Mouse (Mus musculus): ENCODE results near the gene C130060K24Rik. TPM values are rescaled to one million over a fixed set of nuclear protein-coding genes. Genes with fewer than 3 reads are reported as not detected.

Gene C130060K24Rik
- total RNA-seq (2021), result not detected

DNA sequence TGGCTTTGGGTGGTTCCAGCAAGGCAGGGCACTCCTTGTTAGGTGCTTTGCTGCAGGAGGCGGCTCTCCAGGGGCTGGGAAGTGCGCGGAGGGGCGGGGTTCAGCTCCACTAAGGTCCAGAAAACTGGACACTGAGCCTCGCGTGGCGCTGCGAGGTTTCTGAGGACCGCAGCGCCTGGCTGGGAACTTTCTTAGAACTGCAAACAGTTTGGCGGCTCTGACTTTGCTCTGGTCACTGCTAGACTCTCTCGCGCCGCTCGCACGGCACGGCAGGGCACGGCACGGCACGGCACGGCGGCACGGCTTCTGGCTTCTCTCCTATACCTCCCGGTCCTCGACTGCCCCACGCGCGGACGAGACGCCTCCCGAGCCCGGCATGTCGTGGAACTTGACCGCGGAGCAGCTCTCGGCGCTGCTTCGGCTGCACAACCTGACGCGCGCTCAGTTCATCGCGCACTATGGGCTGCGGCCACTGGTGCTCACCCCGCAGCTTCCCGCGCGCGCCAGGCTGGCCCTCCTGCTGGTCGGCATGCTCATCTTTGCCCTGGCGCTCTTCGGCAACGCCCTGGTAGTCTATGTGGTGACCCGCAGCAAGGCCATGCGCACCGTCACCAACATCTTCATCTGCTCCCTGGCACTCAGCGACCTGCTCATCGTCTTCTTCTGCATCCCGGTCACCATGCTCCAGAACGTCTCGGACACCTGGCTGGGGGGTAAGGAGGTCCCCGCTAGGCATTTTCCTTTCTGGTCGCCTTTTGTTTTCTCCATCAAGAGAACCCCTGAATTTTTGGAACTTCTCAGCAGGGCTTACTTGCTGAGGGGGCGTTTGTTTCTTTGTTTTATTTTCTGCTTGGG is at the start of gene C130060K24Rik:
Gene C130060K24Rik (plus strand): TSS at position 188 of the 855 bp plus-strand sequence.
- no peak for DNase-seq (ENCODE audit: low spot score)
- intact Hi-C loops (cut with DNase I), result no loop called here

DNA sequence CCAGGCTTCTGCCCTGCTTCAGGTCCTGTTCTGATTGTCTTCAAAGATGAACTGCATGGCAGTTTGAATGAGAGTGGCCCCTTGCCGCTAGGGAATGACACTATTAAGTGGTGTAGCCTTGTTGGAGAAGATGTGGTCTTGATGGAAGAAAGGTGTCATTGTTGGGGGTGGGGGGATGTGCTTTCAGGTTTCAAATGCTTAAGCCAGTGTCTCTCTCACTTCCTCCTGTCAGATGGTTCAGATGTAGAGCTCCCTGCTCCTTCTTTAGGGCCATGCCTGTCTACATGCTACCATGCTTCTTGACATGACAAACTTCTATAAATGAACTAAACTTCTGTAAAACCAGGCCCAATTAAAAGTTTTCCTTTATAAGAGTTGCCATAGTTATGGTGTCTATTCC is 46.7 kb upstream of the C130060K24Rik start:
- intact Hi-C loops (cut with DNase I), result no loop called here

GRCm38 (mm10) chr6:65339391-65339790 is 41.5 kb upstream of the C130060K24Rik start:
- intact Hi-C loops (cut with DNase I), result no loop called here
- no peak for DNase-seq (ENCODE audit: low spot score)

More for the DNA sequence above, 46.7 kb upstream of the C130060K24Rik start:
- no peak for DNase-seq (ENCODE audit: low spot score)

- DNase-seq (ENCODE audit: low spot score), result no peak
These were observed 39.5 kb upstream of the C130060K24Rik start for GRCm38 (mm10) chr6:65341360-65341759.

GRCm38 (mm10) chr6:65347736-65348135 is 33.2 kb upstream of the C130060K24Rik start:
- no peak for DNase-seq (ENCODE audit: low spot score)
- intact Hi-C loops (cut with DNase I), result no loop called here

More at GRCm38 (mm10) chr6:65341360-65341759, 39.5 kb upstream of the C130060K24Rik start:
- intact Hi-C loops (cut with DNase I), result no loop called here

GRCm38 (mm10) chr6:65348255-65348654 is 32.6 kb upstream of the C130060K24Rik start:
- intact Hi-C loops (cut with DNase I), result no loop called here
- DNase-seq (ENCODE audit: low spot score), result no peak

- DNase-seq (ENCODE audit: low spot score), result no peak
- intact Hi-C loops (cut with DNase I), result no loop called here
These were observed 29.3 kb upstream of the C130060K24Rik start for GRCm38 (mm10) chr6:65351622-65352021.

GRCm38 (mm10) chr6:65375918-65376317 is 5.0 kb upstream of the C130060K24Rik start:
- intact Hi-C loops (cut with DNase I), result no loop called here
- DNase-seq (ENCODE audit: low spot score), result no peak

- intact Hi-C loops (cut with DNase I), result no loop called here
These were observed 41.0 kb downstream of the C130060K24Rik start for GRCm38 (mm10) chr6:65421888-65422287.

DNA sequence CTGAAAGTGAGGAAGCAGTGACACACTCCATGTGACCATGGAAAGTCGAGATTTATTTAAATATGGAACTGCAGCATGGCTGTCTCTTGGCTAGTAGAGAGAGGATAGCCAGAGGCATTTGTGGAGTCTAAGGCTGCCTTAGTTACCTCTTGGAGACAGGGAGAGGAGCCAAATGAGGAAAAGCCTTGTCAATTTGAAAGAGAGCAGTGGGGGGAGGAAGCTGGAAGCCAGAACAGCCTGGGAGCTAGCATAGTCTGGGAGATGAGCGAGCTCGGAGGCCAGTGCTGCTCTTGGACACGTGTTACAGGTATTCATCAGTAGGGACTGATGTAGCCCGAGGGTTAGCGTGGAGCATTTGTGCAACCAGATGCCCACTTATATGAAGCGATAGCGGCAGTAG is 46.2 kb downstream of the C130060K24Rik start:
- intact Hi-C loops (cut with DNase I), result no loop called here
- no peak for DNase-seq (ENCODE audit: low spot score)

More at GRCm38 (mm10) chr6:65421888-65422287, 41.0 kb downstream of the C130060K24Rik start:
- DNase-seq (ENCODE audit: low spot score), result no peak

- intact Hi-C loops (cut with DNase I), result no loop called here
- DNase-seq (ENCODE audit: low spot score), result no peak
These were observed 52.3 kb downstream of the C130060K24Rik start for GRCm38 (mm10) chr6:65433159-65433558.

- DNase-seq (ENCODE audit: low spot score), result no peak
- intact Hi-C loops (cut with DNase I), result loop anchor here (1.0 kb wide), 1 partner anchor 327 kb away; no protein-coding TSS in a partner anchor
These were observed 72.6 kb downstream of the C130060K24Rik start for GRCm38 (mm10) chr6:65453465-65453864.

DNA sequence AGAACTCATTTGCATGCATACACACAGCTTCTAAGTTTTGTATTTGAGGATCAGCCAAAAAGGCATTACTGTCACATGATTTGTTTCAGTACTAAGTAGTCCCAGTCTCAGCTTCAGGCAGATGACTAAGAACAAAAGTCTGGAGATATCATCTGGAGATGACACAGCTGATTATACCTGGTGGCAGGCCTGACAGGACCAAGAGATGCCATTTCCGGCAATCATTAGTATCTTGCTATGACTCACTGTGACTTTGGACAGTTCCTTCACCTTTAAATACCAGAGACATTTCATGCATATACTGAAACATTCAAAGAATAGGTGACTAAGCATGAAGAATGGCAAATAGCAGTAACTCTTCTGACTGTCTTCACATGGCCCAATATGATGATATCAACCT is 84.4 kb downstream of the C130060K24Rik start:
- intact Hi-C loops (cut with DNase I), result no loop called here
- no peak for DNase-seq (ENCODE audit: low spot score)

DNA sequence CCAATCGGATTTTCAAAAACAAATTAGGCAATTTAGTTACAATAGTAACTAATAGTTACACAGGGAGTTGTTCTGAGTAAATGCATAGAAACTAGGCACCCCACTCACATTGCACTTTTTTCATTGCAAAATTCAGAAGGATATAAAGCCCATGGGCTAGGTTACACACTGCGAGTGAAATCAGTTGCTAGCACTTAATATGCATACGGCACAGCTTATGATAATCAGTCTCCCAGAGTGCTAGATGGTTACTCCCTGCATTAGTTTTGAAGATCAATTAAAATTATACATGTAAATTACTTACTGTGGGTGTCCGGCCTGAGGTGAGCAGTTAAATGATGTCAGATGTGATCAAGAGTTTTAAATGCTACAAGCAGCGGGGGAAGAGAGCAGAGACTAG is 89.4 kb downstream of the C130060K24Rik start:
- intact Hi-C loops (cut with DNase I), result no loop called here
- DNase-seq (ENCODE audit: low spot score), result no peak

GRCm38 (mm10) chr6:65472455-65472854 is 91.5 kb downstream of the C130060K24Rik start:
- intact Hi-C loops (cut with DNase I), result no loop called here
- no peak for DNase-seq (ENCODE audit: low spot score)

DNA sequence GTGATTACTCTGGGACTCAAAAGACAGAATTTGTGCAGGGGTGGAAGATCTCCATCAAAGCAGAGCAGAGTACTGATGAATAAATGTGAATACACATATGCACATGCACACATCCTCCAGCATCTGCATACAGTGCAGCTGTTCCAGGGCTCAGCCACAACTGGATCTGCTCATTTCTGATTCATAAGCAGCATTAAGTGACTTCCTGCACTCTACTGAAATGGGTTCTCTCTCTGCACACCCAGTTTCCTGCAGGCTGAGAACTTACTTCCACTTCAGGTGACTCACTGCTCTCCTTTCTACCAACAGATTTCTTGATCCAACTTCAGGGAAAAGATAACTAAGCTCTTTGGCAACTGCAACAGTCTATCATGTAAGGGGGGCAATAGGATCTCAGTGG is 117.9 kb downstream of the C130060K24Rik start:
- intact Hi-C loops (cut with DNase I), result no loop called here
- no peak for DNase-seq (ENCODE audit: low spot score)

Other genes with a start within 250 kb of the C130060K24Rik start
- 1 to 10 TPM in 1 of 2 experiments, under 1 TPM in 1; 0.48 to 1.0 TPM for gene Hpgds, start 236.2 kb upstream of the C130060K24Rik start, total RNA-seq (2021)
- 1 to 10 TPM; 1.3 TPM for gene Tnip3, start 144.2 kb downstream of the C130060K24Rik start, total RNA-seq (2021)

Data from heart, postnatal 25 days (tissue).